Mouse (Mus musculus): Measurements from ENCODE around the gene Hoxd11. TPM values are rescaled to one million over a fixed set of nuclear protein-coding genes. Genes with fewer than 3 reads are reported as not detected.

The Hoxd11 gene
- total RNA-seq, 2 experiments from 2014 or later: not detected

DNA sequence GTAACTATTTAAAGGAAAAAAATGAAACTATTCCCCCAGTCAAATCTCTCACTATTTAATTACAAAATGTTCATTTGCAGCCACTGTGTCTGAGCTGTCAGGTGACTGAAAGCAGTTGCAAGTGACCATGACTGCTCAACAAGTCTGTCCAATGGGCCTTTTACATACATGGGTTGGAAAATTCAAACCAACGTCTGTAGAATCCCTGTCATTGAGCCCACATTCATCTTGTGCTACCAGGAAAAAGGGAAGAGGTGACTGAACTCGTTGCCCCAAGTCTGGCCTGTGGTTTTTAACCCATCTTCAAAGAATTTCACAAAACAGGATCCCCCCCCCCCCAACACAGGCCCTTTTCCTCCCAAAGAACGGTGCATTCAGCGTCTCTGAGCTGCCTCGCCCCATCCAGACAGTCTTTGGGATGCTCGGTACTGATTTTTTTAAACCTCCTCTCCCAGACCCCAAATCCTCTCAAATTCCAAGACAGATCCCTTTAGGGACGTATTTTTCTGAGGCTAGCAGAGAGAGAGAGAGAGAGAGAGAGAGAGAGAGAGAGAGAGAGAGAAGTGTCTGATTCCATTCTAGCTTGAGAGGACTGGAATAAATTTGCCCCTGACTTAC, 16.6 kb downstream of the Hoxd11 start:
- DNase-seq: no peak

DNA sequence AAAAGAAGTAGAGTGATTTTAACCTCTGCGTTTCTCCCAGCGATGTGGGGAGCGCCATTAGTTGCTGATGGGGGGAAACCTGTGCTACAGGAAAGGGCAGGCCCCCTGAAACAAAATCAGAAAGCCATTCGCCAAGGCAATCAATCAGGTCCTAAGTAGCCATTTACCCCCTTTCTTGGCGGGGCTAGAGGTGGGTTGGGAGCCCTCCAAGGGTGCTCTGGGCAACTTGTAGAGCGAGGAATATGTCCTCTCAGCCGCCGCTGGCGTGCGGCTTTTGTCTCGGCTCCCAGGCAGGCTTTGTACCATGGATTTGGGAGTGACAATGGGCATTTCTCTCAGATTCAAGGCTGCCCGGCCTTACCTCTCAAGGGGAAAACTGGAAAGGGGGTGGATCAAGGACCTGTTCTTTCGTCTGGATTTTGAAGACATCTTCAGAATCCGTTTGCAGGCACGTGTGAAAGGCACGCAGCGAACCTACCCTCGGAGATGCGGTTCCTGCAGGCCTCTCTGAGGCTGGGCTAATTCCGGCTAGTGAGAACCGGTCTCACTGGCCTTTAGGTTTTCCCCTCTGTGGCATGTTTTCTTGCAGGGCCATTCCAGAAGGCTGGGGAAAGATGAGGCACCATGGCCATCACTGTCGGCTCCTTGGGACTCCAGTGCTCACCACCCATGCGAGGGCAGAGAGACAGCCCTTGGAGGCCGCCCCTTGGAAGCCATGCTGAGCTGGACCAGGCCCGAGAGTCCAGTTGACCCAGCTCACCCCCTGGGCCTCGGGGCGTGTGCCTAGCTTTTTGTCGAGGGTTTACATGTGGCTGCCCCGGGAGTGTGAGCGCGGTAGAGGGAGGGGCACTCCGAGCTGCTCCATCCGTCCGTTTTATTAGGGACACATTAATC, 17.3 kb downstream of the Hoxd11 start:
- DNase-seq: no peak

DNA sequence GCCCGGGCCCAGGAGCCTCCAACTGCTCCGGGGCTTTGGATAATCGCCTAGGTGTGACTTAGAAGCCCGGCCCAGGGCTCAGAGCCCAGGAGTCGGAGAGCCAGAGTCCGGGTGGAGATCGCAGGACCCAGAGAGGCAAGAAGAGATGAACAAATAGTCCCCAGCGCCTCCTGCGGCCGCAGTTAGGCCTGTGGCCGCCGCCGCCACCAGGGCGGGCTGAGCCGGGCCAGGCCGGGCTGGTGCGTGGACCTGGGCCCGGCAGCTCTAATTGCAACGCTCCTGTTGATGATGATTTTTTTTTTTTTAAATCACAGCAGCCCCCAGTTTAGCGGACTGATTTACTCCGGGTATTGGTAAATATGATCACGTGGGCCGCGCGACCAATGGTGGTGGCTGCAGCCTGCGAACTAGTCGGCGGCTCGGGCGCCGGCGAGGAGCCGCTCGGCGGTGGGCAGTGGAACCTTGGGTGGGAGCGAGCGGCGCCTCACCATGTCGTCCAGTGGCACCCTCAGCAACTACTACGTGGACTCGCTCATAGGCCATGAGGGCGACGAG, 18.3 kb downstream of the Hoxd11 start, which contains the start of gene Hoxd9:
TSS of gene Hoxd9 (plus strand) at position 161 of the 555 bp plus-strand sequence.
- DNase-seq: peak; percentile 54

DNA sequence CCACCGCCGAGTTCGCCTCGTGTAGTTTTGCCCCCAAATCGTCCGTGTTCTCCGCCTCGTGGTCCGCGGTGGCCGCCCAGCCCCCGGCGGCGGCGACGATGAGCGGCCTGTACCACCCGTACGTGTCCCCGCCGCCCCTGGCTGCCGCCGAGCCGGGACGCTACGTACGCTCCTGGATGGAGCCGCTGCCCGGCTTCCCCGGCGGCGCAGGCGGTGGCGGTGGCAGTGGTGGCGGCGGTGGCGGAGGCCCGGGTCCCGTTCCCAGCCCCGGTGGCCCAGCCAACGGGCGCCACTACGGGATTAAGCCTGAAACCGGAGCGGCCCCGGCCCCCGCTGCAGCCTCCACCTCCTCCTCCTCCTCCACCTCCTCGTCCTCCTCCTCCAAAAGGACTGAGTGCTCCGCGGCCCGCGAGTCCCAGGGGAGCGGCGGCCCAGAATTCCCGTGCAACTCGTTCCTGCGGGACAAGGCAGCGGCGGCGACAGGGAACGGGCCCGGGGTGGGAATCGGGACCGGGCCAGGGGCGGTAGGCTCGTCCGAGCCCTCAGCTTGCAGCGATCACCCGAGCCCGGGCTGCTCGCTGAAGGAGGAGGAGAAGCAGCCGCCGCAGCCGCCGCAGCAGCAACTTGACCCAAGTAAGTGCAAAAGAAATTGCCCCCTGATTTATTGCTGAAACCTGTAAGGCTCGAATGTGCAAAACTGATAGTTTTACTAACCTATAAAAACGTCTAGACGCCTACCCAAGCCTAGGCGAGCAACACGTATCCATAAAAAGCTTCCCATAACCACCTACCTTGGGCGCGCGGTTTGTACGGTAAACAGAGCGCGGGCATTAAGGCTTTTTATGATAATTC, 19.1 kb downstream of the Hoxd11 start:
- no peak for DNase-seq

DNA sequence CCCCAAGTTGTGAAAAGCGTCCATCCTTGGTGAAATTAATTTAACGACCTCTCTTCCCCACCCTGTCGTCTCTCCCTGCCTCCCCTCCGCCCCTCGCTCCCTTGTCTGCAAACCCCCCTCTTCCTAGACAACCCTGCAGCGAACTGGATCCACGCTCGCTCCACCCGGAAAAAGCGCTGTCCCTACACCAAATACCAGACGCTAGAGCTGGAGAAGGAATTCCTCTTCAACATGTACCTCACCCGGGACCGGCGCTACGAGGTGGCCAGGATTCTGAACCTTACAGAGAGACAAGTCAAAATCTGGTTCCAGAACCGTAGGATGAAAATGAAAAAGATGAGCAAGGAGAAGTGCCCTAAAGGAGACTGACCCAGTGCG, 19.7 kb downstream of the Hoxd11 start:
- DNase-seq: no peak

DNA sequence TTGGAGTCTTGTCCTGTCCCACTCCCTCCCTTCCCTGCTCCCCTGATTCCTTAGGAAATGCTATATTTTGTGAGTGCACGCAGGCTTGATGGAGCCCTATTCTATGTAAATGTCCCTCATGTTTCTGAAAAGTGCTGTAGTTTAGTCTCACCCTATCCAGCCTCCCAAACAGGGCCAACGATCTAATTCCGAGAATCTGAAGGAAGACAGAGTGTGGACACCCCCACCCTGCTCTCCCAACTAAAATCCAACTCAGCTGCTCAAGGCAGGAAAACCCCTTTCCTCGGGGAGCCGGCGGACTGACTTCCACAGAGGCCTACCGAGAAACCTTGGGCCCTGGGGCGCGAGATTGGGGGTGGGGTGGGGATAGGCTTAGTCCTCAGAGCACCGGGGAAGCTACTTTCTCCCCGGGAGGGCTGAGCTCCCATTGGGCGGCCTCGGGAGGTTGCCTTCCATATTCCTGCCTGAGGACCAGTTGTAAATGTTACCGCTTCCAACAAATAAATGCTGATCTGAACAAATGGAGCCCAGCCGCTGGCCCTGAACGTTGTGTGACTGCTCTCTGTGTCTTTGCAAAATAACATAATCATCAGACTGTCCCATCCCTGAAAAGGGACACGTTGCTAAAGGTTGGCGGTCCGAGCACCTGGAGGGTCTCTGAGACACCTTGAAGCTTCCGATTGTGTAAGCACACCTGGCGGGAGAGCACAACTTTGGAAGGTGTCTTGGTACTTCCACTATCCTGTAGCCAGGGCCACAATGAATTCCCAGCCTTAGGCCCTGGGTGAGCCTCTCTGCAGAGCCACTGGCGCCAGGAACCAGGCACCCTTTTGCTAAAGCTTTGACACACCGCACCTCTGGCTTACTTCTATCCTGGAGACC, 20.5 kb downstream of the Hoxd11 start:
- no peak for DNase-seq

DNA sequence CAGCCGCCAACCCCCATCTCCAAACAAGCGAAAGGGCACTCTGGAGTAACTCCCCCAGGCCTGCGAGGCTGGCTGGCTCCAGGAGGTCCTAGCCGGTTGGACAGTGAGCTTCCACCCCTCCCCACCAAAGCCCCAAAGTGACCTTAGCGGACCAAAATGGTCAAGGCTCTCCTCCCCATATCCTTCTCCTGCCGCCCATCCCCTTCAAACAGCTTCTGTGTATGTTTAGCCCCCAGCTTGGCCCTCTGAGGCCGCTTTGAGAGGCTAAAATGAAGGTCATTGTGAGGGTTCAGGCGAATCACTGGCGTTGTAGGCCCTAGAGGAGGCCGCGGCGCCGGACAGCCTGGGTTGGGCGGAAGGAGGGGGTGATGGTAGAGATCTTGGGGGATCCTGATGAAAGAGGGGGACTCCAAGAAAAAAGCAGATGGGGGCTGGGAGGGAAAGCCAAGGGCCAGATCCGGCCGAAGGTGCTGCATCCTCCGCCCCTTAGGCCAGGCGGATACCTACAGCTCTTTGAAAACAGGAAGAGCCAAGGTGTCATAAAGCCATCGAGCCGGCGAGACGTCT, 21.3 kb downstream of the Hoxd11 start:
- DNase-seq: no peak

DNA sequence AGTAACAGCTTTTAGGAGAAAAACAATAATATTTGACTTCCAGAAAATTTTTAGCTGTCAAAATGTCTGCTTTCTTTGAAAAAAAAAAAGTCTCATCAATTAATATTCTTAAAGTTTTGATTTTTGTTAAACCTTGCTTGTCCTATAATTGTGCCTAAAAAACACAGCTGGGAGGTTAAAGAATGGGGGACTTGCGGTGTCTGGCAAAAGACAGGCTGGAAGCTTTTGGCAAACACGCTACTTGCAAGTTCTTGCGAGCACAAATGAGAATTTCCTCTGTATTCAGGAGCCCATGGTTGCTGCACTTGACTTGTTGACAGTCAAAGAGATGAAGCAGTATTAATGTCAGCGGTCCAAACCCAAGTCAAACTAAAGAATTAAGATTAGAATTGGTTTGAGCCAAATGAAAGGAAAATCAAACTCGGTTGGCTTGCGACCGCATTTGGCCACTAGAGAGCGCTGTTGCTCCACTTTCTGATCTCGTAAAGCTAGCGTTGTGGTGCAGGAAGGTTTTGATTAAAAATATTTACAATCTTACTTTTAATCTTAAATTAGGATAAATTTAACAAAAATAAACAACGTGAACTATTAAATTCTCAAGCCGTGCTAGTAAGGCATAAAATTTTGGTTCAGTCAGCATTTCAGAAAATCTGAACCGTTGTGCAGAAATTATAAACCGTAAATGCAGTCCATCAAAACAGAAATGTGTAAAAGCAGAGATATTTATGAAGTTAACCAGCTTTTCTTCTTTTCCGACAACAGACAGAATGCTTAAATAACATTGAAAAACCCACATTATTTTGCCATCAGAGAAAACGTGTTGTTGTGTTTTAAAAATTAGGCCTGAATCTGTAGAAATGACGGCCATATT, 22.8 kb downstream of the Hoxd11 start:
- peak; percentile 87 for DNase-seq

DNA sequence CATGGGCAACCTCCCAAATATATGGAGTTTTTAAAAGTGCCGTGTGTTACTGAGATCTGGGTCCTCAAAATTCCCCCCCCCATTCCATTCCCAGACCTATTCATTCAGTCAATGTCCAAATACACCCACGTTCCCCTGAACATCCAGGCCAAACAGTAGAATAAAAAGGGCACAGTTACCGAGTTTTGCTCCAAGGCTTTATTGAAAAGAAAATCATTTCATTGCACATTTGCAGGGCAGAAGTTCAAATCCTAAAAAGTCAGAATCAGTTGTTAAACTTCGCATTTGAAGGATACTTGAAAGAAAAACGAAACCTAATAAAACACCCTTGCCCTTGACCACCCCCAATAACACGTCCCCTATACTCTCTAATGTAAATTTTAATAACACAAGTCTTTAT, 23.5 kb downstream of the Hoxd11 start:
- DNase-seq: no peak

DNA sequence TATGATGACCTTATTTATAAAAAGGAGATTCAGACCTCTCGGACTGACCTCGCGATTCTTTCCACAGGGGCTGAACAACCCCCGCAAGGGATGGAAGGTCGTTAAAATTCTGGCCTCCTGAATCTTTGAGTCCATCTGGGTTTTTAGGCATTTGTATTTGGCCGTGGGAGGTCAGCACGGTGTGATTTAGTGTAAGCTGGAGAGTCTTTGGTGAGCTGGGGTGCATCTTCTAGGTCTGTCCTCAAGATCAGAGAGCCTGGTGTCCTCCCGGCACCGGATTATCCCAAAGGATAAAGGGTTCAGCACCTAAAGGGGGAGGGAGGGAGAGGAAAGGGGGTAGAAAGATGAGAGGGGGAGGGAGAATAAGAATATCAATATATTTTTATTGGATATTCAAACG, 24.0 kb downstream of the Hoxd11 start:
- DNase-seq: no peak

DNA sequence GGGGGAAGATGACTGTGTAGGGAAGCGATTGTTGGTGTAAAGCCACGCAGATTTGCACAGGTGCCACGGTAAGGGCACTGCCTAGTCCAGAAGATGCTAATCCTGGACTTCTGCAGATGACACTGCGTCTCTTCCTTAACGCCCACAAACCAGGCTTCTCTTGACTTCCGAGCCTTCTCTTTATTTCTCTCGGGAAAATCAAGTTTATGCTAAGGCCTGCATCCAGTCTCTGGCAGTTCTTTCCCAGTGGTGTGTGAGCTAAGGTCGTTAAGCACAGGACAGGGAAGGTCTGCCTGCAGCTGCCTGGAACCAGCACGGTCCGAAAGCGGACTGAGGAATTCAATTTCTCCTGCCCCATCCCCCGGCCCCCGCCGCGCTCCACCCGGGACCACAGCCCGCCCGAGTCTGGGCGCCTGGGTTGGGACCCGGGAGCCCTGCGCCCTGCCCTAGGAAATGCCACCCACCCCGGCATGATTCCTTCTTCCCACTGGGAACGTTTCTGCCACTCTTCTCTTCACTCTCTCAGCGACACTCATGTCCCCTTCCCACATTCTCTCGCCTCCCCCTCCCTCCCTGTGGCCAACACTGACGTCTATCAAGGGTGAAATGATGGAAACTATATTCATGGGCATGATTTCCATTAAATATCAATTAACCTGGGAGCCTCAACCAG, 24.5 kb downstream of the Hoxd11 start:
- no peak for DNase-seq

DNA sequence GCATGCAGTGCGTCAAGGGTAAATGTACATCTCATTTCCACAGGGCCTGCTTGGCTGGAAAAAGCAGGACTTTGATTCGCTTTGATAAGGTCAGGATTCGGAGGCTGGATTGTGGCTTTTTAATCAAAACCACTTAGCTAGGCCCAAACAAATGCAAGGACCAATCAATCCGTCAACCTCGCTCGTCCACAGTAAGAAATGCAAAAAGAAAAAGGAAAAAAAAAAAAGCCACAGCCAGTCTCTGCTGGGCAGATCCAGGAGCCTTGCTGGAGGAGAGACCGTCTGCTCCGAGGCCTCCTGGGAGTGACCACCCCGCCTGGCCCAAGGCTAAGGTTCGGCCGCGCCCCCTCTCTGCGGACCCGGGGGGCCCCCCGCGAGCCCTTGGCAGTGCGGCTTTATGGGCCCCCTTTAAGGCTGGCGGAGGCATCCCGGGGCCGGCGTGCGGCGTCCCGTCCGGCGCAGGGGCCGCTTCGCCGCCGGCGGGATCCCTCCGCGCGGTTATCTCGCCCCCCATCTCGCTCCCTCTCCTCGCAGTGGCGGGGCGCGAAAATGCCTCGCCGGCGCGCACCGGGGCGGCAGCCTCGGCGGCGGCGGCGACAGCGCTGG, 25.1 kb downstream of the Hoxd11 start, which contains the start of gene Hoxd8:
TSS of gene Hoxd8 (plus strand) at position 223 of the 606 bp plus-strand sequence.
- peak; percentile 49 for DNase-seq

DNA sequence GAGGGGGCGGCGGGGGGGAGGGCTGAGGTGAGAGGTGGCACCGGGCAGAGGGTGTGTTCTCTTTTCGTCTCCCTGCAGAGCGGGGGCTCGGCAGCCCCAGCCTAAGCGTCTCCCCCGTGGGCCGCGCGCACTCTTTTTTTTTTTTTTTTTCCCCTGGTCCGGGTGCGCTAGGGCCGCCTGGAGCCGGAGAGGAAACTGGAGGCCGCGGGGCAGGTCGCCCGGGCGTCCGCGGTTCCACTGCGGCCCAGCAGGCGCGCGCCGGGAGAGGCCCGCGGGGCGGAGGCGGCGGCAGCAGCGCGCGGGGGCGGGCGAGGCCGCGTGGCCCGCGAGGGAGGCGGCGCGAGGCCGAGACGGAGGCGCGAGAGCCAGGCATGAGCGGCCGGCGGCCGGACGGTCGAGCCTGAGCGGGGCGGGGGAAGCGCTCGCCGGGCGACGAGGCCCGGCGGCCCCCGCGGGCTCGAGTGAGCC, 25.7 kb downstream of the Hoxd11 start:
- DNase-seq: no peak

DNA sequence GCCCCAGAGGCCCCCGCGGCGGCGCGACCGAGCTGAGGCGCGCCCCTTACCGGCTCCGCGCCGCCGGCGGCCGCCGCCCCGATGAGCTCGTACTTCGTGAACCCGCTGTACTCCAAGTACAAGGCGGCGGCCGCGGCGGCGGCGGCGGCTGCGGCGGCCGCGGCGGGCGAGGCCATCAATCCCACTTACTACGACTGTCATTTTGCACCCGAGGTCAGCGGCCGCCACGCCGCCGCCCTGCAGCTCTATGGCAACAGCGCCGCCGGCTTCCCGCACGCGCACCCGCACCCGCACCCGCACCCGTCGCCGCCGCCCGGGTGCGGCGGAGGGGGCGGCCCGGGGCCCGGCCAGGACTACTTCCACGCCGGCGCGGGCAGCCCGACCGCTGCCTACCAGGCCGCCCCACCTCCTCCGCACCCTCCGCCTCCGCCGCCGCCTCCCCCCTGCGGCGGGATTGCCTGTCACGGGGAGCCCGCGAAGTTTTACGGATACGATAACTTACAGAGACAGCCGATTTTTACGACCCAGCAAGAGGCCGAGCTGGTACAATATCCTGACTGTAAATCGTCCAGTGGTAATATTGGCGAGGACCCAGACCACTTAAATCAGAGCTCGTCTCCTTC, 26.2 kb downstream of the Hoxd11 start:
- DNase-seq: no peak

DNA sequence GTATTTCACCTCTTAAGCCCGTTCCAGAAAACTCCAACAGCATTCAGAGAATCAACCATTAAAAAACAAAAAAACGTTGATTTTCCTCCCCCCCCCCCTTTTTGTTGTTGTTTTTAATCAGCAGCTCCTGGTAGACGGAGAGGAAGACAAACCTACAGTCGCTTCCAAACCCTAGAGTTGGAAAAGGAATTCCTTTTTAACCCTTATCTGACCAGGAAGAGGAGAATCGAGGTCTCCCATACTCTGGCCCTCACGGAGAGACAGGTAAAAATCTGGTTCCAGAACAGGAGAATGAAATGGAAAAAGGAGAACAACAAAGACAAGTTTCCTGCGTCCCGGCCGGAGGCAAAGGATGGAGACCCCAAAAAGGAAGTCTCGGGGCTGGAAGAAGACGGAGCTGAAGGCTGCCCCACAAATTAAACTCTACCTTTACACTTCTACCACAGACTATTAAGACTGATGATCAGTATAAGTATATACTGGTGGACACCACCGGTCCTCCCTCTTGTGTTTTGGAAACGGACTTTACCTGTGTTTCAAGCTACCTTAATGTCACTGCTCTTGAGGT, 27.1 kb downstream of the Hoxd11 start:
- no peak for DNase-seq

DNA sequence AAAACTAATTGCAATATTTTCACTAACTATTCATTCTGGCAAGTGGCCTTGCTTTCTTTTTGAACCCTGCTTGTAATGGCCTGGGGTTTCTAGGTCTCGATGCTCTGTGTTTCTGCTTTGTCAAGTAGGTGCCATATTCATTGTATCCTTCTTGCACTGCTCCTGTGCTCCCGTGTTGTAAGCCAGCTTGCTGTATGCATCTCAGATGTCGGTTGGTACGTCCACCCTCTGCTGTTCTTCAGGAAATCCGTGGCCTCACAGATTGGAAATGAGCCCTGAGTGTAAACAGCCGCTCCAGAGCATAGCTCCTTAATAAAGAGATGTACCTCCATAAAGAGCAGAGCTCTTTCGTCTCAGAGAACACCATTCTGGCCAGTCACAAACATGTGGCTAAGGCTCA, 28.2 kb downstream of the Hoxd11 start:
- no peak for DNase-seq

DNA sequence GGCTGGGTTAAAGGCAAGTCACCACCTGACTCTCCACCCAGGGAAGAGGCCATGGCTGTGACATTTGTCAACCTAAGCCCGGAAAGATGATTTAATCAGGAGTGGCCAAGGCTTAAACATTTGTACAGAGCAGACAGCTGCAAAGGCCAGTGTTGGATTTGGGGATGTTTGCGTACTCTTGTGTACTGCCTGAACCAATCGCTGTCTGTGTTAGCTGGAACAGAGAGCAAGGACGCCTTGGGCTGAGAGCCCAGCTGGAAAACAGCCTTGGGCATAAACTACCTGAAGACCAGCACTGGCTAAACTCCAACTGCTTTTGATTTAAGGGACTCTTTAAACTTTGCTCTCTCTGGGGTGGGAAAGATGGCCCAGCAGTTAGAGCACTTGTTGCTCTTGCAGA, 29.3 kb downstream of the Hoxd11 start:
- no peak for DNase-seq
